Mouse (Mus musculus): ENCODE data around the gene Sec14l1. TPM values are rescaled to one million over a fixed set of nuclear protein-coding genes. Genes with fewer than 3 reads are reported as not detected.
A peak's percentile ranks its signal among the peaks of the same experiment; 100 is the strongest.

The Sec14l1 gene
- total RNA-seq, 2 experiments from 2014 or later = 151 to 152 TPM

DNA sequence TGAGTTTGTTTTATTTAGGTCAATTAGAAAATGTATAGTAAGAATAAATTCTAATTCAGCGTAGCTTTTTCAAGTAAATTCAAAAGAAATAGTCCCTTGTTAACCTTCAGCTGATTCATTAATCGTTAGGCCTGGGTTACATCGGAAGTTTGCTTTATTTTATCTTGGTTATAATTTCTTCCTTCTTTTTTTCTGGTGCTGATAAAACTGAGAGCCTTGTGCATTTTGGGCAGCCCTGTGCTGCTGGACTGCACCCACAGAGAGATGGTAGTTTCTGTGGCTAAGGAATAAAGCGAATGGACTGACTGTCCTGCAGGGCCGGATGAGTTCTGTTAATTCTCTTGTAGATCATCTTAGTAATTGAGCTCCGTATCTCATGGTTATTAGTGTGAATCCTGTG, 37.6 kb downstream of the Sec14l1 start:
- DNase-seq (ENCODE audit: low spot score in 2 of 2) = no peak

DNA sequence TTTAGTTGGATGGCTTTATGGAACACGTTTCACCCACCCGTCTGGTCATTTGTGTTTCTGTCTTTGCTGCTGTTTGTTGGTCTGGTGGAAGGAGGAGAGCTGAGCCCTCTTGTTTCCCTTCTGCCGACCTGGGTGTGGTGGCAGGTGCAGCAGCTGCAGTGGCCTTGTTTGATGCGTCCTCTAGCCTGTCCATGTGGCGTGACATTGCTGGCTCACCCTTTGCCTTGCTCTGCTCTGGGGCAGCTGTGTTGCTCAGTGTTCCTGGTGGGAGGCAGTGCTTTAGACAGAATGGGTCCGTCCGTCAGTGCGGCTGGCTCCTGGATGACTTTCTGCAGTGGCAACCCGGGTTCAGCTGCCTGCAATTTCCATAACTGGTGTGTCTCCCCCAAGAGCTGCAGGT, 38.6 kb downstream of the Sec14l1 start:
- no peak for DNase-seq (ENCODE audit: low spot score in 2 of 2)

DNA sequence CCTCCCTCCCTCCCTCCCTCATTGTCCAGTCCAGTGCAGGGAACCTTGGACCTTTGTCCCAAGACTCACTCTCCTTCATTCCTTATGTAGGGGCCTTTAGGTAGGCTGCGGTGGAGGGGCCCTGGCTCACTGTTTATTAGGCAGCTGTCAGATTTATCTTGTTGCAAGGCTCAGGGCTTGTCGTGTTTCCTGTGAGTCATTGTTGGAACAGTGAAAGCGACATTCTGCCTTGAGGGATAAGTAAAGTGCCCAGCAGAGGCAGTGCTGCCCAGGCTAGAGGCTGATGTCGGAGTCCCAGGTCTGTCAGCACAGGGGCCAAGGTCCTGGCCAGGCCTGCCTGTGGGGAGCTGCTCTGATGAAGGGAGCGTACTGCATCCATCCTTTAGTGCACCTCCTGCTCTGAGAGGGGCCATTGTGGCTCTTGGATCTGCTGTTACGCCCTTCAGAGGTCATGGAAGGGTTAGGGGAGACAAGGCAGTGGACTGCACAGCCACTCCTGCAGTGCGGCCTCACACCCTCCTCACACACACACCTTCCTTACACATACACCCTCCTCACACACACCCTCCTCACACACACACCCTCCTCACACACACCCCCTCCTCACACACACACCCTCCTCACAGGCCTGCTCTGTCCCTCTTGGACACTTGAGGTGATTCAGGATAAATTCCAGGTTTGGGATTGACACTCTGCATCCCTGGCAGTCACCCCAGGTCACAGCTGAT, 39.3 kb downstream of the Sec14l1 start:
- DNase-seq (ENCODE audit: low spot score in 2 of 2) = no peak

DNA sequence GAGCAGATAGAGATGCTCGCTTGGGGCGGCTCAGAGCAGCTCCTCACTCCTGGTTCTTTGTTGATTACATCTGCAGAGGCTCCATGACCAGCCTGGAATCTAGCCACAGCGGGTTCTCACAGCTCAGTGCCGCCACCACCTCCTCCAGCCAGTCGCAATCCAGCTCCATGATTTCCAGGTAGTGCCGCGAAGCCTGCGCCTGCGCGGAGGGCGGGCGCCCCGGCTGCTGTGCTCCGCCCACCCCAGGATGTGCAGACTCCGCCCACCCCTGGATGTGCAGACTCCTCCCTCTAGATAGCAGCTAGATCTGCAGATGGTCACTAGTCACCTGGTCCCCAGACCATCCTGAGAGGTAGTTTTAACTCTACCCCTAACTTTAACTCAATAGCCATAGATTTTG, 41.8 kb downstream of the Sec14l1 start:
- no peak for DNase-seq (ENCODE audit: low spot score in 2 of 2)

DNA sequence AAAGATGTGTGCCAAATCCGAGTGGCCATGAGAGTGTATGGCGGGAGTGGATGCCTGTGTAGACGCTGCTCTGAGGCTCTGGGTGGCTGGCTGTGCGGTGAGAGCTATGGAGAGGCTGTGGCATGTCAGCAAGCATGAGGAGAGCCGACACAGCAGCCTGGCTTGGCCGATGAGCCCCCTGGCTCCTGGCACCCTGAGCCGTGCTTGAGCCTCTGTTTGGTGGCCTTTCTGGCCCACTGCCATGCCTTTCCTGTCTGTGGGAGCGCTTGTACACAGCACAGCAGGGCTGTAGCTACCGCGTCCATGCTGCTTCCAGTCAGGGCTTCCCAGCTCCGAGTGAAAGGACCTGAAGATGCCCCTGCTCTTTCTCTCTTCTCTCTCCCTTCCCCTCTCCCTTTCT, 43.4 kb downstream of the Sec14l1 start:
- DNase-seq (ENCODE audit: low spot score in 2 of 2) = peak; percentile 60 to 63

DNA sequence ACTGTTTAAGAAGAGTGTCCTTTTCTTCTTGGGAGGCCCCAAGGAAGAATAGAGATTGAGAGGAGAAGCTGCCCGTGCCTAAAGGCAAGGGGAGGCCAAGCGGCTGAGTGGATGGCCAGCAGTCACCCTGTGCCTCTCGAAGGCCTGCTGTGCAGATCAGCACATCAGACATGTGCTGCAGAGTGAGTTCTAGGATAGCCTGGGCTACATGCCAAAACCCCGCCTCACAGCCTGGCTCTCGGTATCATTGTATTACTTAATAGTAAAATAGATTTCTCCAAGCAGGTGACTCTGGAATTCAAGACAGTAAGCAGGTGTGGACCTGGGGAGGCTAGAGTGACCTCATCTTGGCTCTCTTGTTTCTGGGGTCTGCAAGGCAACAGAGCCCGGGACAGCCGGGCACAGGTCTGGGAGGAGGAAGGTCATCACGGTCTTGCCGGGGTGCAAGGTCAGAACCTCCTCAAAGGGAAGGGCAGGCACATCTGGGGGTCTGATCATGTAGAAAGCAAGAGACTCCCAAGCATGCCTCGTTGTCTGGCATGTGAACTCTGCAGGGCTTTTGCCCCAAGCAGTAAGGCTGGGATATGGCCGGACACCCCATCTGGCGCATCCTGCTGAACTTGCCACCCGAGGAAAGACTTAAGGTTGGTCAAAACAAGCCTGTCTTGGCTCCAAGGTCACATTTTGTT, 44.4 kb downstream of the Sec14l1 start:
- DNase-seq (ENCODE audit: low spot score in 2 of 2) = no peak

DNA sequence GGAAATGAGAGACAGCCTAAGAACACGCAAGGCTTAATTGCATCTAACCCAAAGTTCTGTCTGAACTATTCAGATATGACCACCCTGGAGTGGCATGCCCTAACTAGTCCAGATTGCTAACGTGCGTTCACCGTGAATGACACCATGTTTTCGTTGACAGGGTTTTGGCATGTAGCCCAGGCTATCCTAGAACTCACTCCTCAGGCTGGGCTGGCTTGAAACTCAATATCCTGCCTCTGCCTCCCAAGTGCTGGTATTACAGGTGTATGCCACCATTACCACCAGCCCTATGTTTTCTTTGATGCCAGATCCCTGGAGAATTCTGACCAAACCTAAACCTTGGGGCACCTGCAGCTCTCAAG, 45.0 kb downstream of the Sec14l1 start:
- DNase-seq (ENCODE audit: low spot score in 2 of 2) = no peak

DNA sequence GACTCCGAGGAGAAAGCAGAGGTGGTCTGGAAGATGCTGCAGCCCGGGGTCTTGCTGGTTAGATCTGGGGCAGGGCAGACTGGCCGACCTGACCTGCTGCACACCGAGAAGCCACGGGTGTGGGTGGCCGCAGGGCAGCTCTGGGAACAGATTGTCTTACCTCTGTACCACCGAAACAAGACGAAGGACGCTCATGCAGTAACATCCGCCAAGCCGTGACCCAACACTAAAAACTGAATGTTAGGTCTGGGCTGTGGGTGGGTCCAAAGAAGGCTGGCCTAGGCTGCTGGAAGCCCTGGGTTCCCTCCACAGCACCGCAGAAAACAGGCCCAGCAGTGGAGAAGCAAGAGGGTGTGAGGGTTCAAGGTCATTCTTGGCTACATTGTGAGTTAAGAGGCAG, 45.8 kb downstream of the Sec14l1 start:
- DNase-seq (ENCODE audit: low spot score in 2 of 2) = no peak

DNA sequence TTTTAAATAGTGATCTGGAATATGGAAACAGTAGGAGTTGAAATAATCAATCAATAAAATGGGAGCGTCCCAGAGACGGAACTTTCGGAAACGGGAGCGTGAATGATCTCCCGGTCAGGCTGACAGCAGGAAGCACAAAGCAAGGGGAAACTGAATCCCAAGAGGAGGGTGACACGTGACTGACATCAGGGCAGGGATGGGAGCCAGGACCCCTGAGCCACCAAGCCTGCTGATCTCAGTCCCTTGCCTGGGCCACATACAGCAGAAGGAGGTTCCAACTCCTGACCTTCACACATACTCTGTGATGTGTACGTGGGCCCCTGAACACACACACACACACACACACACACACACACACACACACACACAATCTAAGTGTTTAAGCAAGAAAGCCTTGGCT, 46.6 kb downstream of the Sec14l1 start:
- DNase-seq (ENCODE audit: low spot score in 2 of 2) = no peak

DNA sequence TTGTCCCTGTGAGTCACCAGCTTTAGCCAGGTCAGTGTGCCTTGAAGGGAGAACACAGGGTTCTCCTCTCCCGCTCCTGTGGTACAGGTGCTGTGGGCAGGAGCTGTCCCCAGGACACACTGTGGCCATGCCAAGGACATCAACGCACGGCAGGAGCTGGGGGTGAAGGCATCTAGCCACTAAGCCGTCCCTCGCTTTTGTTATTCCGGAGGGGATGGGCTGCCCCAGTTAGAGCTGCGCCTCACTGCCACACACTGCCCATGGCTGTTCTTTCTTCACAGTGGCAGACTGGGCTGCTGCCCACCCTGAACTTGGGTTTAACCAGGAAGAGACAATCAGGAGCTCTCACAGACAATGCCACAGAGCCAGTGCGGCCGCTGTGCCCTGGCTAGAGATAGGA, 48.1 kb downstream of the Sec14l1 start:
- no peak for DNase-seq (ENCODE audit: low spot score in 2 of 2)

DNA sequence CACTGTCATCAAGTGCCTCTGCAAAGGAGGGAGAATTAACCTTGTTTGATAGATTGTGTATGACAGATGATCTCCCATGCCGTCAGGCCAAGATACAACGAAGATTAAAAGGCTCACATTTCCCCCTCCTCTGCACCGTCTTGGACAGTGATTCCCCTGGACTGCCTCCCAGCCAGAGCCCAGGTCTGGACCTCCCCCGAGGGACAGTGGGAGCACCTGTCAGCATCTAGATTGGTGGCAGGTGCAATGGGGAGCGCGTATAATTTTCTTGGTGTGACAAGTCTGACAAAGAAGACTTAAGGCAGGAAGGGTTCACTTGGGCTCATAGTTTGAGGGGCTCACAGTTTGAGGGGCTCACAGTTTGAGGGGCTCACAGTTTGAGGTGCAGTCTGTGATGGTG, 48.8 kb downstream of the Sec14l1 start:
- no peak for DNase-seq (ENCODE audit: low spot score in 2 of 2)

DNA sequence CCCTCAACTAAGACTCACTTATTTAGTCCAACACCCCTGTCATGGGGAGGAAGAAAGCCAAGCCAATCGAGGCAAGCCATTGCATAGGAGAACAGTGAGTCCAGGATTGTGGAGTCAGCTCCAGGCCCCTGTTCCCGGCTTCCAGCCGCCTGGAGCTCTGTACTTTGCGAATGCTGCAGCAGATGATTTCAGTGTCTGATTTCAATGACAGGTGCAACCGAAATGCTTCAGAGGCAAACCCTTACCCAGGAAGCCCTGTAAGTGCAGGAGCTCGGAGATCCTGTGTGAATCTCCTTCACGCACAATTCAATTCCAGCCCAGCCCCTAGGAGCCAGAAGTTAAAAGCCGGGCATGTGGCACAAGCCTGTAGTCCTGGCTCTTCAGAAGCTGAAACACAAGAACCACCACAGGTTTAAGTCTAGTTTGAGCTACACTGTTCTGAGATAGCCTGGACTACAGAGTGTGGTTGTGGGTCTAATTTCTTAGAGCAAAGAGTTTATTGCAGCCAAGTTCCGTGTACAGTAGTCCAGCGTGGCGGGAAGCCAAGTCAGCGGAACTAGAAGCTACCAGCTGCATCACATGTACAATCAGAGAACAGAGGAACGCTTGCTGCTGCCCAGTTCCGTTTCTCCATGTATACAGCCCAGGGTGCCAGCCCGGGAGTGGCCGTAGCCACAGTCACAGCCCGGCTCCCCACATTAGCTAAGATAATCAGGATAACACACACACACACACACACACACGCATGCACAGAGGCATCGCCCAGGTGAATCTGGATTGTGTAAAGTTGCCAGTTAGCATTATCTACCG, 53.5 kb downstream of the Sec14l1 start:
- peak in 1 of 2 experiments; percentile 56 for DNase-seq (ENCODE audit: low spot score in 2 of 2)

DNA sequence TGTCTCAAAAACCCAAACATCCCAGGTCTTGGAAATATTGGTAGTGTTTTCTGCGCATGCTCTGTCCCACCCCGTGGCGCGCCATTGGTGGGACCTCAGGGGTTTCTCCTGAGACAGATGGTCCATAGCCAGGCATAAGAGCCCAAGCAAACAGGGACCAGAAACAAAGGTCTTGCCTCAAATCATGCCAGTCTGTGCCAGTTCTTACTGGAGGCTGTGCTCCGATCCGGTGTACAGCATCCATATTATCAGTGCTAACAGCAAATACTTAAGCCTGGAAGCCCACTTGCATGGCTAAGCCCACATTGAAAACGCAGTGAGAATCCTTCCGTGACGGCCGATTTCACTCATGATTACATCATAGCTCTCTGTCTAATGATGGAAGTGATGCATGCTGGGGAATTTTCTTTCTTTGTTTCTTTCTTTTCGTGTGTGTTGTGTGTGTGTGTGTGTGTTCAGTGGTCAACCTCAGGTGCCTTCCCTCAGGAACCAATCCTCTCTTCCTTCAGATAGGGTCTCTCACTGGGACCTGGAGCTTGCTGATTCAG, 54.2 kb downstream of the Sec14l1 start:
- no peak for DNase-seq (ENCODE audit: low spot score in 2 of 2)

DNA sequence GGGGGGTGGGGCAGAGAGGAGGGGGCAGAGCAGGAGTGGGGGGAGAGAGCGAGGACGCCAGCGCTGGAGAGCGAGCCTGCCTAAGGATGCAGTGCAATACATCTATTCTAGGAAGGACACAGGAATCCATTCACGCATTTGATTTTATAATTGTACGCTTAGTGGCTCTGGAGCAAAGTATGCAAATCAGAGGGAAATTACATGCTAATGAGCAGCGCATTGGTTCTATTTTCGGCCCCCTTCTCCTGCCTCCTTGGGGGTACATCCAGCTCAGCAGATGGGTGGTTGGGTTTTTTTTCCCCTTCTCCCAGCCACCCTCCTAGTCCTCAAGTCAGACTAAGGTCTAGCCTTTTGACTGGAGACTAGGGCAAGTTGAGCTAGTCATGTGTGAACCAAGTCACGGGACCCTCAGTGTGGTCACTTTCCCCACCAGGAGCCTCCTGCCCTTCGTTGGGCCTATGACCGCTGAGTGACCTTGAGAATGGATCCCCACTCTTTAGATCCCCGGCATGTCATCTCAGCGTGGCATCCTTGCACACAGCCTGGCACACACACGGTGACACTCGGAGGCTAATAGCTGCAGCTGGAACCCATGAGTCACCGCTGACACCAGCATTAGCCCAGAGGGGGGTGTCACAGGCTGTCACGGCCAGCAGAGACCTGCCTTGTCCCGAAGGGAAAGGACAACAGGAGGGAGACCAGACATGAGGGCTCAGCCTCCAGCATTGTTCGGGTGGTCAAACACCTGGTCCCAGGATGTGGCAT, 55.0 kb downstream of the Sec14l1 start:
- no peak for DNase-seq (ENCODE audit: low spot score in 2 of 2)

DNA sequence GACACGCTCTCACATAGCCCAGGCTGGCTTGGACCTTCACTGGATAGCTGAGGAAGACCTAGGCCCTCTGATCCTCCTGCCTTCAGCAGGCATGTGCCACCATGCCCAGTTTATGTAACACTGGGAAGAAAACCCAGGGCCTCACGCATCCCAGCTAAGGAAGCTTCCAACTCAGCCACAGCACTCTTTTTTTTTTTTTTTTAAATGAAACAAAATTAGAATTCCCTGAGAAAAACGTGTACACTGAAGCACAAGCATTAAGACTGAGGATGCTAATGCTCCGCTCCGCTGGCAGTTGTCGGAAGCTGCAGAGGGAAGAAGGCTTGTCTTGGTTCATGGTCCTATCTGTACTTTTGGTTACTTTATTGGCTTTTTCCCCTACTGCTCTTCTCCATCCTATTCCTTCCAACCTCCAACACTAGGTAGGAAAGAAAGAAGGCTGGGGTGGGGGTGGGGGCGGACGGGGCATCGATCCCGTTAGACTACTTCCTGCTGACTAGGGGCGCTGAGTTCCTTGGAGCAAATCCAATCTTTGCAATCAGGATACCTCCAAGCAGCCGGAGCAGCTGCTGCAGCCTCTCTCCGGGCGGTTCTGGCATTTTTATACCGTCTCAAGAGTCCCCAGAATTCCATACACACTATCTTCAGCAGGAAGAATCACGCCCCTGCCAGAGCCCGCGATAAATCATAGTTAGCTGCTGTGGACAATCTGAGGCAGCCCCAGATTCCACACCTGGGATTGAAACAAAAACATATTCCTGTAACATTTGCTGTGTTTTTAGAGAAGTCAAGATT, 59.3 kb downstream of the Sec14l1 start:
- DNase-seq (ENCODE audit: low spot score in 2 of 2) = no peak

DNA sequence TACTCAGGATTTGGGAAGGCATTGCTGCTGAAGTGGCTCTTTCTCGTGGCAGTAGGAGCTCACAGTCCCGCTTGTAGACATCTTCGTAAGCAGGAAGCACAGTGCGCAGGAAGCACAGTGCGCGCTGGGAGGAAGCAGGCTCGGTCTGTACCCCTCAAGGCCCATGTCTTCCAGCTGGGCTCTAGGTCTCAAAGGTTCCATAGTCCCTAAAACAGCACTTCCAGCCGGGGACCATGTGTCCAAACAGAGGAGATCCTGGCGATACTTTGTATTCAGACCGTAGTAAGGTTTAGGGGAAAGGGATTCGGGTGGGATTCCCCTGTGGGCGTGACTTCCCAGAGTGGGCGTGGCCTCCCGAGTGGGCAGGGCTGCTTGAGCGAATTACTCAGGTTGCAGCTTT, 60.0 kb downstream of the Sec14l1 start:
- DNase-seq (ENCODE audit: low spot score in 2 of 2) = no peak

DNA sequence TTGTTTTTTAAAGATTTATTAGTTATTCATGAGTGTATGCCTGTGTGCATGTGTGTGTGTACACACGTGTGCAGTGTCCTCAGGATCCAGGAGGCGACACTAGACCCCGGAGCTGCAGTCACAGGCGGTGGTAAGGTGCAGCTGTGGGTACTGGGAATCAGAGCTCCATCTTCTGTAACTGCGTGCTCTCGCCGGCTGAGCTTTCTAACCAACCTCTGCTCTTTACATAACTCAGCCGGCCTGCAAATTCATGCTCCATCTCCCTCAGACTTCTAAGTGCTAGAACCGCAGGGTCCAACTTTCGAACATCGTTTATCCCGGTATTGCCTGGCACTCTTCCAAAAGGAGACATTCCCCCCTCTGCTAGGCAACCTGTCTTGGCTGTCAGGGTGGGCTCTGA, 60.5 kb downstream of the Sec14l1 start:
- DNase-seq (ENCODE audit: low spot score in 2 of 2) = no peak

DNA sequence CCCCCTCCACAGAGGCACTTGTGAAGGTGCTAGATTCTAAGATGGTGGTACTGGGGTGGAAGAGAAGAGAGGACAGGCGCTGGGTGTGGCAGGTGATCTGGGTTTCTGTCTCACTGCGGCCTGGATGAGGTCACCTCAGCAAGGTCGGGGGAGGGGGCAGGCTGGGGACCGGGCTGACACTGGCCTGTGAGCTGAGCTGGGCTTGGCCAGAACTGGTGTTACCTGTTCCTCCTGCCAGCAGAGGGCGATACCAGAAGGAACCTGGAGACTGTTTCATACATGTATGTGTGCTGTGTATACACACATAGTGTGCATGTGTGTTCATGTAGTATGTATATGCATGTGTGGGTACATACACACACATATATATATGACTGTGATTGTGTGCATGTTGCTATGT, 61.3 kb downstream of the Sec14l1 start:
- no peak for DNase-seq (ENCODE audit: low spot score in 2 of 2)

DNA sequence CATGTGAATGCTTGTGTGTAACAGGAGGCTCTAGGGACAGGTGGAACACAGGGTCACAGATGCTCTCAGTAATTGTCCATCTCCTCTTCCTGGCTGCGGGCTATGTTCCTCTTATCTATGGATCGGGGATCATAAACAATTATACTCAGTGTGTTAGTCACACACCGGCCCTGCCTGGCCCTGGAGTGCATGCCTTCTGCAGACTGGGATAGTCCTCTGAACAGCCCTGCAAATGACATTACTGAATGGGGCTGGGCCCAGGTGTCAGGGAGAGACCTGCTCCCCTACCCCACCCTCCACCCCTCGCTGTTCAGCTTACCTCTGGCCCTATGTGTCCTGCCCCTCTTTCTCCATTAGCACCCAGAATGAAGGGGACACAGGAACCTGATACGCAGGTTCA, 61.9 kb downstream of the Sec14l1 start:
- DNase-seq (ENCODE audit: low spot score in 2 of 2) = peak in 1 of 2 experiments; percentile 13

DNA sequence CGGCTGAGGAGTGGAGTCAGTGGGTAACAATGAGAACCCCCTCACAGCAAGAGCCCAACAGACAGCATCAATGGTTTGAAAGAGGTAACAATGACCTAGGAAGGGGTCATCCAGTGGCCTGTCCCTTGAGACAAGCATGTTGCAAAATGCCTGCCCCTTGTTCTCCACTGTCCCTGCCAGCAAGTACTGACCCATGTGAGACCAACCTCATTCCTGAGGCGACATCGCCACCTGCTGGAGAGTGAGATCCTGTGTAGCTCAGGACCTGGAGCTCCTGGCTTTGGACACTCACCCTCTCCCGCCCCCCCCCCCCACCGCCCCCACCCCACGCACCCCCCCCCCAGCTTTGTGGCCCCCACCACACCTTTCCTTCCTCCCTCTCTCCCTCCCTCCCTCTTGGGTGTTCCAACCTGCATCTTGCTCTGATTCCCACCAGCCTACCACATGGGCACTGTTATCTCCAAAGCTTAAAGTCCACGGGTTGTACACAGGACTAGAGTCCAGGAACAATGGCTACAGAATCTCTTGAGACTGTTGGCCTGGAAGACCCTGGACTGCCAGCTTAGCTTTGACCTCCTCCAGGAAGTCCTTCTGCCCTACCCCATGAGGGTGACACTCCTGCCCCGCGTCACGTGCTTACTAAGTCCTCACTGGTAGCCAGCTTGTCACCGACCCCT, 62.5 kb downstream of the Sec14l1 start:
- peak; percentile 95 for DNase-seq (ENCODE audit: low spot score in 2 of 2)
